Mouse (Mus musculus) thymus, adult 2 months (tissue): ENCODE data around the gene Arhgap19. TPM values are rescaled to one million over a fixed set of nuclear protein-coding genes. Genes with fewer than 3 reads are reported as not detected.
A peak's percentile ranks its signal among the peaks of the same experiment; 100 is the strongest.

Experiments
- DNase-seq: peaks from one replicate; pipeline ENCODE4 v3.0.0; 2021
- H3K27ac ChIP-seq: fragments of 200-500 bp; 2 replicates; pipeline ENCODE4 v1.5.1; 2012; ENCODE audit warnings: low read length, control low read depth; ENCODE audit not compliant: control insufficient read depth, insufficient read depth
- H3K27me3 ChIP-seq: fragments of 200-500 bp; 2 replicates; pipeline ENCODE4 v1.6.1; 2012; ENCODE audit warnings: mild to moderate bottlenecking, low read length, moderate library complexity, mixed read lengths; ENCODE audit not compliant: control insufficient read depth, insufficient read depth
- H3K36me3 ChIP-seq: fragments of 200-500 bp; 2 replicates; pipeline ENCODE4 v1.6.1; 2012; ENCODE audit warnings: mild to moderate bottlenecking, low read length, moderate library complexity; ENCODE audit not compliant: control insufficient read depth, insufficient read depth
- H3K4me1 ChIP-seq: fragments of 200-500 bp; replicated peaks from 2 replicates; pipeline ENCODE4 v1.6.1; 2012; ENCODE audit warnings: low read length; ENCODE audit not compliant: control insufficient read depth, insufficient read depth
- H3K4me3 ChIP-seq: fragments of 200-500 bp; 2 replicates; pipeline ENCODE4 v1.5.1; 2012; ENCODE audit warnings: mild to moderate bottlenecking, low read length, control low read depth, moderate library complexity; ENCODE audit not compliant: control insufficient read depth, insufficient read depth
- CTCF ChIP-seq: fragments of 200-500 bp; IDR thresholded peaks from 2 replicates; pipeline ENCODE4 v1.5.1; 2012; ENCODE audit warnings: mild to moderate bottlenecking, control low read depth, low read length, moderate library complexity, borderline replicate concordance; ENCODE audit not compliant: control insufficient read depth, poor library complexity, insufficient read depth; ENCODE audit errors: extremely low read depth
- POLR2A ChIP-seq: fragments of 200-500 bp; IDR thresholded peaks from 2 replicates; pipeline ENCODE4 v1.6.1; 2012; ENCODE audit warnings: mild to moderate bottlenecking, low read length, control low read depth, moderate library complexity; ENCODE audit not compliant: control insufficient read depth, poor library complexity, insufficient read depth; ENCODE audit errors: extremely low read depth
- WGBS: fragments of 180-500 bp; shearing (Covaris S2); methylation state at CpG from one replicate; pipeline ENCODE4 v1.1.7; 2018; 5-methylcytosine and 5-hydroxymethylcytosine counted together
- polyA plus RNA-seq: library from polyadenylated mRNA; depleted of rRNA; stranded (reverse); fragments of >200 nt; gene quantifications from 2 replicates; pipeline ENCODE4 v1.2.3, GENCODE M21; 2012

Arhgap19 gene
- polyA plus RNA-seq, 1 experiment = 18.8 TPM

DNA sequence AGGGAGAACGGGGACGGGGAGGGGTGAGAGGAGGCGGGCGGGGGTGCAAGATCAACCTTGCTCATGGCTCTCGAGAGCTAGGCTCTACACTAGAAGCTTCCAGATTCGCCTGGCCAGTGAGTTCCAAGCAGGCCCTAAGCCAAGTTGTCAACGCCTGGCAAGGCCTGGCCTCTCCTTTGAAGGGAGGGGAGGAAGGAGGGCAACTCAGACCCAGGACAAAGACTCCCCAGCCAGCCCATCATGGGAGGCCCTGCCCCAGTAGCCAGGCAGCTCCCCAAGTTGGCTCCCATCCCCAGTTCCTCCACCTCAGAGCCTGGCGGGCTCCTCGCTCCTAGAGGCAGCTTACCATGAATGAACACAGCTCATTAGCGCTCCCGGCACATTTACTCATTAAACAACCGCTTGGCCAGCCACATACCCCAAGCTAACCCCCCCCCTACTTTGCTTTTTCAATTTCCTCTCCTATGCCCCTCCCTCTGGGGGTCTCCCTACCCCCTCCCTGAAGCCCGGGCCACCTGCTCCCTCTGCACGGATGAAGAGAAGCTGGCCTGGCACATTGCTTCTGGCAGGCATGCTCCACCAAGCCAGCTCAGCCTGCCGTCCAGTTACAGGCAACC lies 55.8 kb downstream of the Arhgap19 start:
- H3K27me3 ChIP-seq = peaks cover 4% of the 10 kb centered on the region; the same call in 1 of the 2 replicates
- TF ChIP-seq POLR2A (no peak), CTCF (no peak)
- WGBS = 78% methylated on average over 15 of the region's 15 CpGs
- H3K4me3 ChIP-seq = no peak overlapping the region
- no peaks in the 10 kb centered on the region for H3K4me1 ChIP-seq
- DNase-seq = no peak
- no peak overlapping the region for H3K27ac ChIP-seq
- H3K36me3 ChIP-seq = no peaks in the 10 kb centered on the region

GRCm38 (mm10) chr19:41743396-41743795 lies 58.5 kb downstream of the Arhgap19 start, which contains the start of gene Slit1:
Gene Slit1, minus strand, starts transcription at chr19:41743665.
- no peaks in the 10 kb centered on the region for H3K4me1 ChIP-seq
- H3K27ac ChIP-seq = no peak within 1 kb of the TSS
- no peak for DNase-seq
- H3K27me3 ChIP-seq = peaks cover 4% of the 10 kb centered on the region; the same call in 1 of the 2 replicates
- no peaks in the 10 kb centered on the region for H3K36me3 ChIP-seq
- H3K4me3 ChIP-seq = 0 out of 2 replicates have a peak within 1 kb of the TSS, but pooled peaks have one; percentile 14
- whole genome bisulfite sequencing = 6% methylated on average over 44 of the region's 44 CpGs
- TF ChIP-seq POLR2A = no peak
- TF ChIP-seq CTCF = no peak

- TF ChIP-seq POLR2A = no peak
- no peak for TF ChIP-seq CTCF
- no peaks in the 10 kb centered on the region for H3K4me1 ChIP-seq
- H3K4me3 ChIP-seq = no peak overlapping the region
- H3K27me3 ChIP-seq = peaks cover 4% of the 10 kb centered on the region; the same call in 1 of the 2 replicates
- WGBS = 42% methylated on average over 4 of the region's 4 CpGs
- no peak for DNase-seq
- H3K36me3 ChIP-seq = no peaks in the 10 kb centered on the region
- no peak overlapping the region for H3K27ac ChIP-seq
Observed at GRCm38 (mm10) chr19:41738896-41739295, 63.0 kb downstream of the Arhgap19 start.

GRCm38 (mm10) chr19:41738429-41738805 lies 63.4 kb downstream of the Arhgap19 start:
- whole genome bisulfite sequencing = 24% methylated on average over 14 of the region's 14 CpGs

DNA sequence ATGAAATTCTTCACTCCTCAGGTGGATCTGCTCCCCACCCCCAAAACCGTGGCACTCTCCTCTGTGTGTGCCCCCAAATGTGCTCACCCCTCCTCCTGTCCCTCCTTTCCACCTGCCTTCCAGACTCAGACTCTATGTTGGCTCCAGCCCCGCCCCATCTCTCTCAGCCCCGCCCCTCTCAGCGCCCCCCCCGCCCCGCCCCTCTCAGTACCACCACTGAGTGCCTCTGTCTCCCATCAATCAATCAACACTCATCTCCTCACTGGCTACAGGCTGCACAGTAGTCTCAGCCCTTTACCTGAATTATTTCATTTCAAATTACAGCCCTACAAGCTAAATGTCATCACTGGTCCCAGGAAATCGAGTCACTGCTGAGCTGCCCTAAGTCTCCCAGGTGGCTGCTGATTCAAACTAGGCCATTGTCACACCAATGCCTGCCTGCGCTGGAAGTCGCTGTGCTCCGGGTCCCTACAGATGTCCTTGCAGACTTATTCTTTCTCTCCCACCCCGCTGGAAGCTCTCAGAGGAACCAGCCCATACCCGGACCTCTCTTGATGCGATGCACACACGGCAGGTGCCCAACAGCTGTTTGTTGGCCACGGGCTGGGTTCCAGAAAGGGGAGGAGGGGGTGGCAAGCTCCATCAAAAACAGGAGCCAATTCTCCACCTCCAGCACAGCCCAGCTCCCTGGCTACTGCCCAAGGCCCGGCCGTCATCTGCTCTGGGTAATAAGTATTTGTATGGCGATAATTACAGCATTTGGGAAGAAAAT lies 64.0 kb downstream of the Arhgap19 start:
- Histone ChIP-seq H3K36me3 (no peaks in the 10 kb centered on the region), H3K4me1 (no peaks in the 10 kb centered on the region), H3K4me3 (no peak overlapping the region), H3K27me3 (no peaks in the 10 kb centered on the region; the same call in 1 of the 2 replicates), H3K27ac (no peak overlapping the region)
- TF ChIP-seq CTCF (no peak), POLR2A (no peak)
- no peak for DNase-seq
- 13% methylated on average over 18 of the region's 18 CpGs for WGBS

More at GRCm38 (mm10) chr19:41738429-41738805, 63.4 kb downstream of the Arhgap19 start:
- TF ChIP-seq POLR2A = no peak
- TF ChIP-seq CTCF = no peak
- Histone ChIP-seq H3K4me1 (no peaks in the 10 kb centered on the region), H3K36me3 (no peaks in the 10 kb centered on the region), H3K4me3 (no peak overlapping the region), H3K27ac (no peak overlapping the region), H3K27me3 (peaks cover 2% of the 10 kb centered on the region; the same call in 1 of the 2 replicates)
- DNase-seq = no peak

DNA sequence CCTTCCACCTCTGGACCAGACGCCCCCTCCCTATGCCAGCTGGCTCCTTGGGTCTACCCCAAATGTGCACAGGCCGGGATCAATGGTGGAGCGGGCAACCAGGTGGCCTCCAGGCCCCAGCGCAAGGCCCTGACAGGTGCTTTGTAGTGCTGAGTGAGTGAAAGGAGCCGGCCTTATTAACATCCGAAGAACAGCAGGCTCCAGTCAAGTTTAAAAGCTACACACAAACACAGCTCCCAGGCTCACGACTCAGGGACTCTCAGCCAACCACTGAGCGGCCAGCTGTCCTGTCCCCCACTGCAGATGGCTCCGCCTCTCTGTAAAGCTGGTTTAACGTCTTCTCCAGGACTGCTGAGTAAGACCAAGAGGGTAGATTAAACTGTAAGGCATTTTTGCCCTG lies 67.2 kb downstream of the Arhgap19 start:
- Histone ChIP-seq H3K4me3 (no peak overlapping the region), H3K36me3 (no peaks in the 10 kb centered on the region), H3K27me3 (no peaks in the 10 kb centered on the region; the same call in 1 of the 2 replicates), H3K4me1 (no peaks in the 10 kb centered on the region), H3K27ac (no peak overlapping the region)
- no peak for DNase-seq
- 54% methylated on average over 10 of the region's 10 CpGs for WGBS
- TF ChIP-seq POLR2A (no peak), CTCF (no peak)

DNA sequence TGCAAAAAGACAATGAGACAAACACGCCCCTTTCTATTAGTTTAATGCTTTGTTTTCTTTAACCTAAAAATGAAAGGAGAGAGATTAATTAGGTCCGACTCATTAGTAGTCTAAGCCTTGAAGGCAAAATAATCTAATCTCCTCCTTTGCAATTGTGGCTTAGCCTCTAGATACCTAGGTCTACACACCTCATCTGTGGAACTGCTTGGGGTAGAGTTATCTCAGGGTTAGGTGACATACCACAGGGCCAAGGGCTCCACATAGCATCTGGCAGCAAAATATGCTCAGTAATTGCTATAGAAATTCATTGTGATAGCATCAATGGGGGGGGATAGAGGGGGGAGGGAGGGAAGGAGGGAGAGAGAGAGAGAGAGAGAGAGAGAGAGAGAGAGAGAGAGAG lies 76.4 kb downstream of the Arhgap19 start:
- H3K4me1 ChIP-seq = peaks cover 12% of the 10 kb centered on the region
- no peaks in the 10 kb centered on the region for H3K27me3 ChIP-seq
- H3K27ac ChIP-seq = no peak overlapping the region
- no peak overlapping the region for H3K4me3 ChIP-seq
- DNase-seq = no peak
- 70% methylated on average over 2 of the region's 2 CpGs for WGBS
- no peaks in the 10 kb centered on the region for H3K36me3 ChIP-seq
- TF ChIP-seq POLR2A = no peak
- TF ChIP-seq CTCF = no peak
